Mouse (Mus musculus): ENCODE measurements around the gene Abcb1b. TPM values are rescaled to one million over a fixed set of nuclear protein-coding genes. Genes with fewer than 3 reads are reported as not detected.
"Not testable (repeated sequence)": the region's sequence is repeated elsewhere in the genome, so short reads cannot be mapped to it uniquely, and the experiment has no call there.

The Abcb1b gene
- polyA plus RNA-seq, 1 experiment from 2014 or later: 0.95 TPM

DNA sequence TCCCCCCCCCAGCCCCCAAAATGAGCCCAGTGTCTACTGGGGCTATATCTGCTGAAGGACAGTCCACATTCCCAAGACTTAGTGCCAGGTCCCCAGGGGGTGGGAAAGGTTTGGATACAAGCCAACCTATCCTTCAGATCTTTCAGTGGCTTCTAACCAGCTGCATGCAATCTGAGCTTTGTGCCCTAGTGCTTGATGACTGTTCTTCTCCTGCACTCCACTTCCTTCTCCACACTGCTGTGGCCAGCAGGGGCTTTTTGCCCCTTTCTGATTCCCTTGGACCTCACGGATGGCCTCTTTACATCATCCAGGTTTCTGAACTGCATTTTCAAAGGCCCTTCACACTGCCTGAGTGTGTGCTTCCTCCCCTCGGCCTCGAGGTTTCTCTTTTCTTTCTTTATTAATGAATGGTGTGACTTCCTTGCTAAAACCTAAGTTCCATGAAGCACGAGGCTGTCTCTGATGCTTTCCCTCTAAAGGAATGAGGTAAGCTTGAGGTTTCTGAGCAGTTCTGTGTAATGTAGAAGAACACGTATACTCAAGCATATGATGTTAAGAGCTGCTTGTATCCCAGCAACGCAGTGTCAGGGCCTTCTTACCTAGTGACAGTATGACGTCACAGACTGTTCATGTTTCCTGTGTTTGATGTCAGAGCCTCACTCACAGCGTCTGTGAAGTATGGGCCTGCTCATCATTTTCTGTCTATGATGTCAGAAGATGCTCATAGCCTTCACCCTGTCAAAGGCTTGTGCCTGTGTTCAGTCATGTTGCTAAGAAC lies 40.9 kb downstream of the Abcb1b start:
- 77% methylated on average over 8 of the region's 8 CpGs for WGBS
- Histone ChIP-seq H3K4me1 (peaks cover 16% of the 10 kb centered on the region; the same call in 1 of the 2 replicates), H3K36me3 (replicated peaks) (no peaks in the 10 kb centered on the region), H3K9me3 (no peaks in the 10 kb centered on the region), H3K27me3 (ENCODE audit: poor library complexity, severe bottlenecking) (no peaks in the 10 kb centered on the region), H3K4me3 (no peak overlapping the region), H3K27ac (no peak overlapping the region)
- DNase-seq (ENCODE audit: extremely low spot score, low spot score): no peak

DNA sequence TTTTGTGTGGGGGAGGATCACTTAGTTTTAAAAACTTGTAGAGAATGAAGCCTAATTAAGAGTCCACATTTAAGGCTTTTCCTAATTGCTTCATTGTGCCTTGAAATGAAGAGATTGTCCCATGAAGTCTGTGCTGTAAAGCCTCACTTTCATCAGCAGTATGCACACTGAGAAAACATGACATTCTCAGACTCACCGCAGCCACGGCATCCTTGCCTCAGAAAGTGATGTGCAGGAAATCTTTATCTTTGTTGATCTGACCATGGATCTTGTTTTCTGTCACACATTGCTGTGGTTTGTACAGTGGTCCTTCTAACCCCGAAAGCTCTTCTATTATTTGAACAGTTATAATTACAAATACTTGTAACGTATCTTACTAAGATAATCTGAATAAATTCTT lies 41.7 kb downstream of the Abcb1b start:
- H3K4me3 ChIP-seq: no peak overlapping the region
- peaks cover 16% of the 10 kb centered on the region; the same call in 1 of the 2 replicates for H3K4me1 ChIP-seq
- WGBS: 79% methylated on average over 4 of the region's 4 CpGs
- no peak overlapping the region for H3K27ac ChIP-seq
- no peaks in the 10 kb centered on the region for H3K36me3 ChIP-seq (replicated peaks)
- H3K9me3 ChIP-seq: no peaks in the 10 kb centered on the region
- H3K27me3 ChIP-seq (ENCODE audit: poor library complexity, severe bottlenecking): no peaks in the 10 kb centered on the region
- DNase-seq (ENCODE audit: extremely low spot score, low spot score): no peak

DNA sequence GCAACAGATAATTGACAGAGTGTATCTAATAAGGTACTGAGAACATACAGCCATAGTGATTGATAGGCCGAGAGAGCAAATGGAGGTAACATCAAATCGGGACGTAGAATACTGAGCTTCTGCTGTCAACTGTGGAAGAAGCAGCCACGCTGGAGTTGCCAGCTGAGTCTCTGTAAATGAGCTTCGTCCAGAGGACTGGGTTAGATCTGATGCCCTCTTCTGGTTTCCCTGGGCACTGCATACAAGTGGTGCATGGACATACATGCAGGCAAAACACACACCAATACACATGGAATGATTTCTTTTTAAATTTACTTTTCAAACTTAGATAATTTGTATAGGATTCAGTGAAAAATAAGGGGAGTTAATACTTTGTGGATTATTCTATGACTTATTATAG lies 42.9 kb downstream of the Abcb1b start:
- Histone ChIP-seq H3K4me1 (peaks cover 16% of the 10 kb centered on the region; the same call in 1 of the 2 replicates), H3K36me3 (replicated peaks) (no peaks in the 10 kb centered on the region), H3K4me3 (no peak overlapping the region), H3K27me3 (ENCODE audit: poor library complexity, severe bottlenecking) (no peaks in the 10 kb centered on the region), H3K27ac (no peak overlapping the region), H3K9me3 (no peaks in the 10 kb centered on the region)
- WGBS: 45% methylated on average over 5 of the region's 5 CpGs
- peak; percentile 60 for DNase-seq (ENCODE audit: extremely low spot score, low spot score)

DNA sequence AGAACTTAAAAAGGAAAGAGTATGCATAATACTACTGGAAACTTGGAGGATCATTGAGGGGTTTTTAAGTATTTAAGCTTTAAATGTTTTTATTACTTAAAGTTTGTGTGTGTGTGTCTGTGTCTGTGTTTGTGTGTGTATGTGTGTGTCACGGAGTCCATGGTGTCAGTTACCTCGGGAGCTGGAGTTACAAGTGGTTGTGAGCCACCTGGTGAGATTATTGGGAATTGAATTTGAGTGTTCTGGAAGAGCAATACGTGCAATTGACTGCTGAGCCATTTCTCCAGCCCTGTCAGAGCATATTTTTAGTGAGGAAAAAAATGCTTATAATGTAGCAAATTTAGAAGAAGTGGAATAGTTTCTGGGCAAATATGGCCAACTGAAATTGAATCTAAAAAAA lies 44.9 kb downstream of the Abcb1b start:
- no peaks in the 10 kb centered on the region for H3K9me3 ChIP-seq
- peaks cover 15% of the 10 kb centered on the region; the same call in 1 of the 2 replicates for H3K4me1 ChIP-seq
- H3K27ac ChIP-seq: no peak overlapping the region
- no peak overlapping the region for H3K4me3 ChIP-seq
- no peaks in the 10 kb centered on the region for H3K27me3 ChIP-seq (ENCODE audit: poor library complexity, severe bottlenecking)
- H3K36me3 ChIP-seq (replicated peaks): no peaks in the 10 kb centered on the region
- WGBS: 65% methylated on average over 3 of the region's 3 CpGs
- DNase-seq (ENCODE audit: extremely low spot score, low spot score): no peak

DNA sequence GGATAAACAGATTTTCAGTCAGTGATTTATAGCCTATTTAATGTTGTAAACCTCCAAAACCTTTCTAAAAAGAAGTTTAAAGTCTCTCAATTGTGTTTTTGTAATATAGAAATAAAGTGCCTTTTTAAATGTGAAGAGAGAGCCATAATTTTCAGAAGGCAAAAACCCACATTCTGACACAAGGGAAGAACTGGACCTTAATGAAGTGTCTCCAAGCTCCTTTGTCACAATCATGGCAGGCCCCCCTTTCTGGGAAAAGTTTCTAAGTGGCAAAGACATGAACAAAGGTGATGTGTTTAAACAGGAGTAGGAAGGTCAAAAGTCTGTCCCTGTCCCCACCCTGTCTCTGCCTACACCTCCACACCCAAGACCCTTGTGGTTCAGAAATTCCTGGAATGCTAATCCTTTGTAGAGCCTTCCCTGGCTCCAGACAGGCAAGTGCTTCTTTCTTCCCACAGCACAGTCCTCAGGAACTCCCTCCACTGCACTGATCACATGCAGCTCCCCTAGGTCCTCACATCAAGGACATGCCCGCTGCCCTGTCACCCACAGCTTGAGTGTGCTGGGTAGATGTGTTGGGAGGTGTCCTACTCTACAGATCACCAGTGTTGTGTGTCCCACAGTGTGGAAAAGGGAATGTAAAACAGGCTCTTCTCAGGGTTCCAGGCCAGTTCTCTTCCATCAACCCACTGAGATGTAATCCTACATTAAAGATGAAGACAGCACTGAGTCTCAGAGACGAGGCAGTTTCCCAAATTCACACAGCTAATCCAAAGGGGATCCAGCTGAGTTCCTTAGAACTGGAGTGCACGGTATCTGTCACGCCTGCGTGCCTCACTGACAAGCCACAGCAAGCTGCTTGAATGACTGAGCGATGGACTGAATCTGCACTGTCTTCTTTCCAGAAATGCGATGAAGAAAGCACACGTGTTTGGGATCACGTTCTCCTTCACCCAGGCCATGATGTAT lies 50.9 kb downstream of the Abcb1b start:
- H3K4me3 ChIP-seq; H3K9me3 ChIP-seq; DNase-seq (ENCODE audit: extremely low spot score, low spot score); H3K27ac ChIP-seq; H3K27me3 ChIP-seq (ENCODE audit: poor library complexity, severe bottlenecking); H3K36me3 ChIP-seq (replicated peaks); H3K4me1 ChIP-seq: not testable (repeated sequence)
- WGBS: 48% methylated on average over 8 of the region's 9 CpGs

DNA sequence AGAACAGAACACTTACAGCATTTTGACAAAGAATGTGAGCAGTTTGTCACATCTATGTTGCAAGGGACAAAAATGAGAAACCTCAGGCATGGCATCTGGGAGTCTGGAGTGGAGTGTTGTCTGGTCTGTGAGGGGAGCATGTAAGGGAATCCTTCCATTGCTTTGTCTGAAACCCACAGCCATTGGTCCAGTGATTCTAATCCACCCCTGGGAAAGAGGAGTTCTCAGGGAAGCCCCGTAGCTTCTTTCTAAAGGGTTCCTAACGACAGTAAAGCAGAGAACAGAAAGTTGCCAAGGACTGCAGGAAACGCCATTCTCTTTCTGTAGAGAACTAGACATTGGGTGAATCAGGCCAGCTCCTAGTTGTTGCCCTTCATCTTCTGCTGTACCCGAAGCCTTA lies 52.9 kb downstream of the Abcb1b start:
- no peak overlapping the region for H3K27ac ChIP-seq
- H3K9me3 ChIP-seq: no peaks in the 10 kb centered on the region
- no peak for DNase-seq (ENCODE audit: extremely low spot score, low spot score)
- 53% methylated on average over 4 of the region's 4 CpGs for WGBS
- no peaks in the 10 kb centered on the region for H3K36me3 ChIP-seq (replicated peaks)
- H3K4me3 ChIP-seq: no peak overlapping the region
- H3K27me3 ChIP-seq (ENCODE audit: poor library complexity, severe bottlenecking): no peaks in the 10 kb centered on the region
- H3K4me1 ChIP-seq: peaks cover 4% of the 10 kb centered on the region; the same call in 1 of the 2 replicates

DNA sequence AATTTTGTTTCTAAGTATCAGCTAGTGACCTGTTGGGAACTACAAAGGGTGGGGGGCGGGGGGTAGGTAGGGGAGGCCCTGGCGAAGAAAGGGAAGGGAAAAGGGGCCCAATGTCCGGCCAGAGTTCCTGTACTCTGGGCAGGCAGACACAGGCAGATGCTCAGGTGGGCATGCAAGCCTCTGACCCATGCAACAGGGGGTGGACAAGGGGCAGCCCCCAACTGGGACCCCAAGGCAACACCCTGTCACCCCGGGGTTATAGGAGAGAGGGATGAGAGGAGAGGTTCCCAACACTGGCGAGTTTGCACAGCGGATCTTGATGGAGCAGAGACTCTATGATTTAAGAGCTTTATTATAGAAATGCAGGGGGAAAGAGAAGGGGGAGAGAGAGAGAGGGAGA lies 59.3 kb downstream of the Abcb1b start:
- Histone ChIP-seq H3K4me1 (no peaks in the 10 kb centered on the region), H3K27me3 (ENCODE audit: poor library complexity, severe bottlenecking) (no peaks in the 10 kb centered on the region), H3K27ac (no peak overlapping the region), H3K4me3 (no peak overlapping the region), H3K36me3 (replicated peaks) (no peaks in the 10 kb centered on the region), H3K9me3 (no peaks in the 10 kb centered on the region)
- DNase-seq (ENCODE audit: extremely low spot score, low spot score): no peak
- 81% methylated on average over 6 of the region's 6 CpGs for WGBS

DNA sequence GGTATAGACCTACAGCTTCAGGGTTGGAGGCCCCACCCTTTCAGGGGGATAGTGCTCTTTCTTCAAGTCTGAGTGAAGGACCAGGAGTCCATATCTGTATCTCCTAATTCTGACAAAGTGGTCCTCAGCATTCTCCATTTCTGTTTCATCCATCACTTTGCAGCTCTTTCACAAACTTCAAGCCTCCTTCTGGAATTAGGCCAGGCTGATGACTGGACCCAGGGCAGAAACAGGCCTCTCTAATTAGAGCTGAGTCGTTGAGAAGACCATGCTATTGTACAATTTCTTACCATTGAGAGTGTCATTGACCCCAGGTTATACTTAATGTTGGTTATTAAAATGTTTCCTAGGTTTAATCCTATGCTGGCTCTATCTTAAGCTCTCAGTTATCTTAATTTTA lies 63.9 kb downstream of the Abcb1b start:
- WGBS: 80% methylated on average over 1 of the region's 1 CpGs

DNA sequence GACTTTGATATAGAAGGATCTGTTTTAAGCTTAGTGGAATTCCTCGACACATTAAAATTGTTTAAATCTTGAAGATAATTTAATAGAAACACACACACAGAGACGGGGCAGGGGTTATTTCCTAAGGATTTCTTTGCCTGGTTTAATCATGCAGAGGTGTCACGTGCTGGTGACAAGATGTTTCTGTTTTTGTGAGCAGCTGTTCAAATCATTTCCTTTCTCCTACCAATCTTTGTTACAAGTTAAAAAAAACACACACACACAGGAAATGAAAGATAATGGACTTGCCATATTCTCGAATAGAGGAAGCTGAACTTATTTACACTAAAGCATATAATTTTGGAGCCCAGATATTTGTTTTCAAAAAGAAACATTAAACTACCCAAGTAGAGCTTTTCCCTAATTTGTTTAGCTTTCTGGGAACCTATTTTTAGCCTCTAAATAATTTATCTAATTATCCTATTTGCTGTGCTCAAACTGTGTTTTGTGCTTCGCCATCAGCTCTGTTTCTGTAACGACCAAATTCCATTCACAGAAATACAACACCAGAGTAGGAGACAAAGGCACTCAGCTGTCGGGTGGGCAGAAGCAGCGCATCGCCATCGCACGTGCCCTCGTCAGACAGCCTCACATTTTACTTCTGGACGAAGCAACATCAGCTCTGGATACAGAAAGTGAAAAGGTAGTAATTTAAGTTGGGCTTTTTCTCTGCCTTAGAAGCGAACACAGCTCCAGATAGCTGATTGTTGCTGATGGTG lies 65.8 kb downstream of the Abcb1b start:
- Histone ChIP-seq H3K27me3 (ENCODE audit: poor library complexity, severe bottlenecking) (no peaks in the 10 kb centered on the region), H3K4me3 (no peak overlapping the region), H3K9me3 (no peaks in the 10 kb centered on the region), H3K4me1 (peaks cover 10% of the 10 kb centered on the region), H3K27ac (no peak overlapping the region), H3K36me3 (replicated peaks) (no peaks in the 10 kb centered on the region)
- 68% methylated on average over 14 of the region's 14 CpGs for WGBS
- DNase-seq (ENCODE audit: extremely low spot score, low spot score): no peak

More for the DNA sequence above, 63.9 kb downstream of the Abcb1b start:
- H3K27ac ChIP-seq: no peak overlapping the region
- no peaks in the 10 kb centered on the region for H3K4me1 ChIP-seq
- no peaks in the 10 kb centered on the region for H3K36me3 ChIP-seq (replicated peaks)
- no peak overlapping the region for H3K4me3 ChIP-seq
- no peak for DNase-seq (ENCODE audit: extremely low spot score, low spot score)
- H3K9me3 ChIP-seq: no peaks in the 10 kb centered on the region
- no peaks in the 10 kb centered on the region for H3K27me3 ChIP-seq (ENCODE audit: poor library complexity, severe bottlenecking)

DNA sequence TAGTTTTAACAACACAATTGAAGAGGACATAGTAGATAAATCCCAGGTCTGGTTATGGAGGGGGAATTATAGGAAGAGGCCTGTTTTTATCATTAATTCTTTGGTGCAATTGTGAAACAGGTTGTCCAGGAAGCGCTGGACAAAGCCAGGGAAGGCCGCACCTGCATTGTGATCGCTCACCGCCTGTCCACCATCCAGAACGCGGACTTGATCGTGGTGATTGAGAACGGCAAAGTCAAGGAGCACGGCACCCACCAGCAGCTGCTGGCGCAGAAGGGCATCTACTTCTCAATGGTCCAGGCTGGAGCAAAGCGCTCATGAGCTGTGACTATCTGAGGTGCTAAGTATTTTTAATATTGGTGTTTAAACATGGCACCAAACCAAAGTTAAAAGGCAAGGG lies 67.7 kb downstream of the Abcb1b start:
- H3K9me3 ChIP-seq; H3K27ac ChIP-seq; H3K27me3 ChIP-seq (ENCODE audit: poor library complexity, severe bottlenecking); DNase-seq (ENCODE audit: extremely low spot score, low spot score); H3K36me3 ChIP-seq (replicated peaks); H3K4me3 ChIP-seq: not testable (repeated sequence)
- peaks cover 10% of the 10 kb centered on the region for H3K4me1 ChIP-seq
- WGBS: 95% methylated on average over 11 of the region's 11 CpGs

DNA sequence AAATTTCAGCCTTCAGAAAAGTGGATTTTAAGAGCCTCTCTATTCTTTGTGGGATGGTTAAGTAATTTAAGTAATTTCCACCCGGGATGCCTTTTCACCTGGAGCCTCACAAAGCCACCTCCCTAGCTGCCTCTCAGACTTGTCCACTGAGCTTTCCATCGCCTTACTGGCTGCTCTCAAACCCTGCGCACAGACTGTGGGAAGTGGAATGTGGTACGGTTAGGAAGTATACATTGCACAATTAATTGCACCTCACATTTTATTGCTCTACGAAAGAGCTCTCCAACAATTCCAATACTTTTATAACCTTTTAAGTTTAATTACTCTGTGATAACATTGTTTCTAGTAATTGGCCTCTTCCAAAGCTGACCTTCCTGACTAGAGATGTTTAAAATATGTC lies 68.4 kb downstream of the Abcb1b start:
- Histone ChIP-seq H3K36me3 (replicated peaks) (no peaks in the 10 kb centered on the region), H3K4me1 (peaks cover 10% of the 10 kb centered on the region), H3K27me3 (ENCODE audit: poor library complexity, severe bottlenecking) (no peaks in the 10 kb centered on the region), H3K9me3 (no peaks in the 10 kb centered on the region), H3K27ac (no peak overlapping the region), H3K4me3 (no peak overlapping the region)
- DNase-seq (ENCODE audit: extremely low spot score, low spot score): no peak
- 91% methylated on average over 5 of the region's 5 CpGs for WGBS

DNA sequence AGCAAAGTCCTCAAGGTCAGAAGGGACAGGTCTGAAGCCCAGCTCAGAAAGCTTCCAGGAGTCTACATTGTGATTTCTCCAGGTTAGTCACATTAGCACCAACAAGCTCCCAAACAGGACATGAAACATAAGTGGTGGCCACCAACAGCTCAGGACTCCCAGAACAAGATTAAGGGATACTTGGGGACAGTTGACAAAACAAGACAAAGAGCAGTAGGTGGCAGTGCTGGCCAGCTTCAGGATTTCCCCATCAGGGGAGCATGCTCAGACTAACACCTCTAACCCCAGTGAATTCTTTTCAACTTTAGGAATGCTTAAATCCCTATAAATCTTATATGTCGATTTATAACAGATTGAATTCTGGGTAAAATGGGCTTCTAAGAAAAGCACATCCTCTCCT lies 70.1 kb downstream of the Abcb1b start:
- WGBS: 10% methylated on average over 1 of the region's 1 CpGs
- H3K27me3 ChIP-seq (ENCODE audit: poor library complexity, severe bottlenecking): no peaks in the 10 kb centered on the region
- no peaks in the 10 kb centered on the region for H3K9me3 ChIP-seq
- DNase-seq (ENCODE audit: extremely low spot score, low spot score): peak; percentile 22
- H3K27ac ChIP-seq: 0 out of 2 replicates have a peak overlapping the region, but pooled peaks have one; percentile 40
- no peak overlapping the region for H3K4me3 ChIP-seq
- H3K36me3 ChIP-seq (replicated peaks): no peaks in the 10 kb centered on the region
- H3K4me1 ChIP-seq: peaks cover 10% of the 10 kb centered on the region

Measured in forebrain, embryonic 10.5 days (tissue).